Mouse (Mus musculus) skeletal muscle tissue, postnatal 0 days (tissue): ENCODE data around the gene Dusp21. TPM values are rescaled to one million over a fixed set of nuclear protein-coding genes. Genes with fewer than 3 reads are reported as not detected.

Source experiments
- polyA plus RNA-seq: library from polyadenylated mRNA; unstranded; fragments of >200 nt; fragmentation: Nextera tagmentation; extraction: Ambion mirVana; gene quantifications from 2 replicates; pipeline ENCODE4 v1.2.1, GENCODE M21; 2015

Dusp21 gene
- polyA plus RNA-seq: not detected in 2 replicates

GRCm38 (mm10) chrX:18145557-18145956 lies at the start of gene Dusp21:
Dusp21 (plus strand) TSS chrX:18145857.

GRCm38 (mm10) chrX:18162192-18162857 lies 16.7 kb downstream of the Dusp21 start, which contains the start of gene Kdm6a:
Kdm6a (plus strand) TSS chrX:18162575.

Other genes starting within 250 kb of the Dusp21 start
- gene Kdm6a, start 16.7 kb downstream of the Dusp21 start, polyA plus RNA-seq: 6.3 and 7.7 TPM in 2 replicates